8 mouse cellular contexts compared by ENCODE assay signal in the genomic region with DNA sequence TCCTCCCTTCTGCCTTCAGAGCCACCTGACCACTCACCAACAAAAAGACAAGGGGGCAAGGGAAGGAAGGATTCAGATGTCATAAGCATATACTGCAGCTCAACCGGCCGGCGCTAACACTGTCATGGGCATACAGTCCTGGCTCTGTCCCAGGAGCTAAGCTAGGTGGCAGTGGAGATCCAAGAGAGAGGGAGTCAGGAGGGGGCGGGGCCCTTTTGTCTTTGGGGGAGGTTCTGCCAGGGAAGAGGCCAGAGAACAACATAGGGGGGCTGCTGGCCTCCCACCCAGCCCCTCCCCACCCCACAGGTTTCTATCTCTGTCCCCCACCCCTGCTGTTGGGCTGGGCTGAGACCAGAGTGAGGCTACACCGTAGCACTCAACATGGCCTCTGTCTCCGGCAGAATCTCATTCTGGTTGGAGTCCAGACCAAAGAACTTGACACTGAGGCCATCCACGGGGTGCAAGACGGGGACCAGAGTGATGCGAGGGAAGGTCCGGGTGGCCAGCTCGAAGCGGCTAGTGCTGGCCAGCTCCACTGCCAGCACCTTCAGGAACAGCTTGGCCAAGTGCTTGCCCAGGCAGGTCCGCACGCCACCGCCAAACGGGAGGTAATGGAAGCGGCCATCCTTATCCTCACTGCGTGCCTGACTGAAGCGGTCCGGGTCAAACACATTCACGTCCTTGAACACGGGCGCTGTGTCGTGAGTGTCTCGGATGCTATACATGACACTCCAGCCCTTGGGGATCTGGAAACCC. TPM values are rescaled to one million over a fixed set of nuclear protein-coding genes. Genes with fewer than 3 reads are reported as not detected.
DNase-seq lines count a peak whose midpoint lies in the region; ATAC-seq and TF ChIP-seq lines count a peak whose summit lies in the region.

No protein-coding gene starts in this region.

- no peaks in the 10 kb centered on the region for H3K36me3 ChIP-seq in lung, embryonic 14.5 days (ENCODE audit: insufficient read depth)
- H3K36me3 ChIP-seq in embryonic facial prominence, embryonic 10.5 days (replicated peaks) = peaks cover 36% of the 10 kb centered on the region
- H3K36me3 ChIP-seq in hindbrain, embryonic 15.5 days = no peaks in the 10 kb centered on the region
- no peaks in the 10 kb centered on the region; the same call in 1 of the 2 replicates for H3K36me3 ChIP-seq in midbrain, postnatal 0 days (ENCODE audit: insufficient read depth, low read length)

- TF ChIP-seq CTCF in lung, embryonic 14.5 days (IDR thresholded peaks at IDR 0.05; ENCODE audit: low read depth) = peak; percentile 49
- peak; percentile 62 for TF ChIP-seq CTCF in midbrain, postnatal 0 days (IDR thresholded peaks at IDR 0.05)

- no peaks in the 10 kb centered on the region for H3K4me1 ChIP-seq in lung, embryonic 14.5 days (ENCODE audit: insufficient read depth)
- H3K4me1 ChIP-seq in embryonic facial prominence, embryonic 10.5 days = peaks cover 52% of the 10 kb centered on the region
- peaks cover 23% of the 10 kb centered on the region for H3K4me1 ChIP-seq in hindbrain, embryonic 15.5 days (replicated peaks)
- no peaks in the 10 kb centered on the region for H3K4me1 ChIP-seq in midbrain, postnatal 0 days (ENCODE audit: insufficient read depth, low read length)

- 28% methylated on average over 25 of the region's 25 CpGs for WGBS in lung, embryonic 14.5 days
- WGBS in embryonic facial prominence, embryonic 10.5 days = 33% methylated on average over 25 of the region's 25 CpGs
- 39% methylated on average over 25 of the region's 25 CpGs for WGBS in hindbrain, embryonic 15.5 days
- 31% methylated on average over 25 of the region's 25 CpGs for WGBS in midbrain, postnatal 0 days

- peak; percentile 63 for DNase-seq in lung, embryonic 14.5 days
- no peak for DNase-seq in lung, adult 18-20 months
- DNase-seq in embryonic facial prominence, embryonic 10.5 days (ENCODE audit: low spot score) = peak; percentile 61
- peak; percentile 76 for DNase-seq in midbrain, postnatal 0 days (ENCODE audit: low spot score)
- no peak for DNase-seq in adipocyte (ENCODE audit: low spot score)
- no peak for DNase-seq in frontal cortex, adult 2 months (ENCODE audit: extremely low spot score in 1 of 2, low spot score in 1 of 2)
- no peak for DNase-seq in left cerebral cortex, adult 18-20 months (ENCODE audit: low spot score in 2 of 2)

- no peak overlapping the region for H3K9ac ChIP-seq in lung, embryonic 14.5 days
- H3K9ac ChIP-seq in hindbrain, embryonic 15.5 days = no peak overlapping the region
- no peak overlapping the region for H3K9ac ChIP-seq in midbrain, postnatal 0 days (replicated peaks; ENCODE audit: low read length, poor library complexity, severe bottlenecking)

- H3K9me3 ChIP-seq in lung, embryonic 14.5 days (ENCODE audit: low read depth, low read length) = no peaks in the 10 kb centered on the region
- H3K9me3 ChIP-seq in embryonic facial prominence, embryonic 10.5 days = no peaks in the 10 kb centered on the region
- no peaks in the 10 kb centered on the region for H3K9me3 ChIP-seq in hindbrain, embryonic 15.5 days
- H3K9me3 ChIP-seq in midbrain, postnatal 0 days (ENCODE audit: low read length) = no peaks in the 10 kb centered on the region

- no peak overlapping the region for H3K4me3 ChIP-seq in lung, embryonic 14.5 days (ENCODE audit: low read depth, low read length)
- peak overlapping the region; percentile 41 for H3K4me3 ChIP-seq in embryonic facial prominence, embryonic 10.5 days
- peak overlapping the region; percentile 15; the same call in 1 of the 2 replicates for H3K4me3 ChIP-seq in hindbrain, embryonic 15.5 days
- no peak overlapping the region for H3K4me3 ChIP-seq in midbrain, postnatal 0 days (ENCODE audit: low read depth, low read length)

- no peak overlapping the region for H3K27ac ChIP-seq in lung, embryonic 14.5 days (ENCODE audit: low read depth)
- peak overlapping the region; percentile 25; the same call in 1 of the 2 replicates for H3K27ac ChIP-seq in embryonic facial prominence, embryonic 10.5 days (replicated peaks)
- no peak overlapping the region for H3K27ac ChIP-seq in hindbrain, embryonic 15.5 days (replicated peaks)
- no peak overlapping the region for H3K27ac ChIP-seq in midbrain, postnatal 0 days (ENCODE audit: low read depth, low read length)

- H3K4me2 ChIP-seq in lung, embryonic 14.5 days = peak overlapping the region; percentile 31
- peak overlapping the region; percentile 36 for H3K4me2 ChIP-seq in hindbrain, embryonic 15.5 days
- peak overlapping the region; percentile 15; the same call in 1 of the 2 replicates for H3K4me2 ChIP-seq in midbrain, postnatal 0 days (ENCODE audit: low read depth, low read length, poor library complexity, severe bottlenecking)

- peak; percentile 52; the same call in 1 of the 2 replicates for ATAC-seq in lung, embryonic 14.5 days (ENCODE audit: insufficient read depth)
- ATAC-seq in hindbrain, embryonic 15.5 days (ENCODE audit: low FRiP score, low read depth) = peak; percentile 42; the same call in 1 of the 2 replicates
- ATAC-seq in midbrain, postnatal 0 days (ENCODE audit: low FRiP score) = peak; percentile 57

- H3K27me3 ChIP-seq in lung, embryonic 14.5 days (ENCODE audit: insufficient read depth, low read length) = peaks cover 19% of the 10 kb centered on the region; the same call in 1 of the 2 replicates
- H3K27me3 ChIP-seq in embryonic facial prominence, embryonic 10.5 days (replicated peaks; ENCODE audit: low read depth, poor library complexity, severe bottlenecking) = peaks cover 89% of the 10 kb centered on the region
- peaks cover 12% of the 10 kb centered on the region; the same call in 1 of the 2 replicates for H3K27me3 ChIP-seq in hindbrain, embryonic 15.5 days
- H3K27me3 ChIP-seq in midbrain, postnatal 0 days (ENCODE audit: insufficient read depth, low read length) = peaks cover 5% of the 10 kb centered on the region; the same call in 1 of the 2 replicates

RNA-seq across cellular contexts. Expression of a gene that starts 19.6 kb away (rescaled TPM):
- 1.6 and 2.2 TPM in 2 replicates for polyA plus RNA-seq in lung, embryonic 14.5 days (2014; fragmentation: Nextera tagmentation; extraction: Ambion mirVana)
- 6.6 and 16.7 TPM in 2 replicates for polyA plus RNA-seq in embryonic facial prominence, embryonic 10.5 days (2016; fragmentation: Nextera tagmentation; extraction: Ambion mirVana)
- polyA plus RNA-seq in hindbrain, embryonic 15.5 days (2015; fragmentation: Nextera tagmentation; extraction: Ambion mirVana) = 43.8 and 52.7 TPM in 2 replicates
- total RNA-seq in midbrain, postnatal 0 days (2014; rRNA removed) = 19.7 and 36.7 TPM in 2 replicates
- 6.4 and 6.7 TPM in 2 replicates for polyA plus RNA-seq in midbrain, postnatal 0 days (2015; fragmentation: Nextera tagmentation; extraction: Ambion mirVana)
- 3.3 and 3.5 TPM in 2 replicates for polyA plus RNA-seq in frontal cortex, adult 2 months (2012; rRNA removed)
- 10 to 100 TPM in 1 of 2 experiments, 1 to 10 TPM in 1; 5.9 to 10.2 TPM for total RNA-seq in left cerebral cortex, adult 18-20 months (2021)

Comparison
In these comparisons a context has a peak if more than half of its experiments do, and no peak if none do; other contexts are left out.
1. DNase-seq: peak in lung, embryonic 14.5 days (single experiment), embryonic facial prominence, embryonic 10.5 days (single experiment) and midbrain, postnatal 0 days (single experiment); none in lung, adult 18-20 months (0 of 2), adipocyte (single experiment), frontal cortex, adult 2 months (0 of 2) and left cerebral cortex, adult 18-20 months (0 of 2).
2. H3K4me3 ChIP-seq: peak in embryonic facial prominence, embryonic 10.5 days (single experiment) and hindbrain, embryonic 15.5 days (single experiment); none in lung, embryonic 14.5 days (single experiment) and midbrain, postnatal 0 days (single experiment).
3. Peak in every context shown above with its lines, with median percentiles within 50 percentile points of each other: ATAC-seq and H3K4me2 ChIP-seq.